In the genomic region with DNA sequence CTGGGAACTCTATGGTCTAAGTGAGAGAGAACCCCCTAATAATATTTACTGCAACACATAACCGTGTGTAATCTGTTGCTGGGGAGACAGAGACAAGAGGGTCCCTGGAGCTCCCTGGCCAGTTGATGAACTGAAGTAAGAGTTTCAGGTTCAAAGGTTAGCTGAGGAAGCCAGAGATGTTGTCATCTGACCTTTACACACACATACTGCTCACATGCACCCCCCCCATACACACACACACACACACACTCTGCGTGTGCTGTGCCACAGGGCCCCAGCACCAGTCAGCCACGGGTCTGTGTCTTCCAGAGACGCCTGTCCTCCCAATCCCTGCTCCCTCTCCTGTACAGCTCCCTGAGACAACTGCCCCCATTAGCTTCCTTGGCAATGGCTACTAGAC, we compare ENCODE assay signal across 14 mouse cellular contexts.
"Had no signal": no experiment of that assay in that cellular context is flagged by ENCODE, and none has a peak within 500 bp of the region (broad histone marks: within the 10 kb centered on the region; RNA-seq: fewer than 3 reads in every experiment).

No protein-coding gene starts in this region.

- ATAC-seq: midbrain, embryonic 13.5 days; midbrain, embryonic 15.5 days had no signal

- H3K4me3 ChIP-seq: megakaryocyte, embryonic 14.5 days; midbrain, embryonic 13.5 days; midbrain, embryonic 15.5 days; neural tube, embryonic 12.5 days; stomach, embryonic 15.5 days had no signal

- DNase-seq: lung, adult 2 months; lung, postnatal 10 days; right cerebral cortex, postnatal 14 days; thymus, adult 2 months; thymus, postnatal 25 days; thymus, postnatal 4 days had no signal

- H3K36me3 ChIP-seq: midbrain, embryonic 13.5 days; midbrain, embryonic 15.5 days; neural tube, embryonic 12.5 days; stomach, embryonic 15.5 days had no signal

- H3K27ac ChIP-seq: macrophage; midbrain, embryonic 13.5 days; midbrain, embryonic 15.5 days; neural tube, embryonic 12.5 days; stomach, embryonic 15.5 days; stomach, postnatal 0 days had no signal

- H3K9me3 ChIP-seq: megakaryocyte, embryonic 14.5 days; midbrain, embryonic 13.5 days; midbrain, embryonic 15.5 days; neural tube, embryonic 12.5 days; stomach, embryonic 15.5 days had no signal

- H3K4me1 ChIP-seq: megakaryocyte, embryonic 14.5 days; midbrain, embryonic 13.5 days; midbrain, embryonic 15.5 days; neural tube, embryonic 12.5 days; stomach, embryonic 15.5 days had no signal

- H3K27me3 ChIP-seq: megakaryocyte, embryonic 14.5 days; midbrain, embryonic 13.5 days; midbrain, embryonic 15.5 days; neural tube, embryonic 12.5 days; stomach, embryonic 15.5 days had no signal

- H3K4me2 ChIP-seq: midbrain, embryonic 11.5 days; midbrain, embryonic 13.5 days; midbrain, embryonic 15.5 days; neural tube, embryonic 12.5 days; stomach, embryonic 15.5 days had no signal

- H3K9ac ChIP-seq: midbrain, embryonic 13.5 days; midbrain, embryonic 15.5 days; neural tube, embryonic 12.5 days; stomach, embryonic 15.5 days had no signal
